Mouse (Mus musculus): Measurements from ENCODE around the gene Tnnt3. TPM values are rescaled to one million over a fixed set of nuclear protein-coding genes. Genes with fewer than 3 reads are reported as not detected.

The Tnnt3 gene
- total and polyA plus RNA-seq, 3 experiments: 1.1 to 1.8 (median 1.3) TPM

GRCm38 (mm10) chr7:142481568-142482255 is 16.9 kb upstream of the Tnnt3 start:
- H3K4me3 ChIP-seq: peak overlapping the region; percentile 41
- TF ChIP-seq POLR2A (IDR thresholded peaks at IDR 0.05; ENCODE audit: insufficient read depth, low read depth, low read length) (no peak), EP300 (IDR thresholded peaks at IDR 0.05; ENCODE audit: insufficient read depth, low read depth, low read length) (no peak), CTCF (IDR thresholded peaks at IDR 0.05) (no peak)

GRCm38 (mm10) chr7:142482256-142482609 is 16.4 kb upstream of the Tnnt3 start:
- 36% methylated on average over 6 of the region's 6 CpGs for WGBS
- intact Hi-C loops (cut with DNase I): no loop called here
- Histone ChIP-seq H3K4me3 (no peak overlapping the region), H3K27ac (peak overlapping the region; percentile 84), H3K79me2 (replicated peaks; ENCODE audit: control insufficient read depth, insufficient read depth, low read length) (no peaks in the 10 kb centered on the region), H3K27me3 (ENCODE audit: control insufficient read depth, insufficient read depth, low read length) (no peaks in the 10 kb centered on the region), H3K9ac (ENCODE audit: low read depth, low read length) (peak overlapping the region; percentile 55), H3K4me1 (ENCODE audit: control insufficient read depth, insufficient read depth, low read length) (peaks cover 16% of the 10 kb centered on the region), H3K36me3 (ENCODE audit: control insufficient read depth, insufficient read depth, low read length) (no peaks in the 10 kb centered on the region)
- TF ChIP-seq EP300 (IDR thresholded peaks at IDR 0.05; ENCODE audit: insufficient read depth, low read depth, low read length) (no peak), CTCF (IDR thresholded peaks at IDR 0.05) (no peak), POLR2A (IDR thresholded peaks at IDR 0.05; ENCODE audit: insufficient read depth, low read depth, low read length) (no peak)
- DNase-seq: peak in 1 of 2 experiments; percentile 58

More at GRCm38 (mm10) chr7:142481568-142482255, 16.9 kb upstream of the Tnnt3 start:
- DNase-seq: peak; percentile 78 to 84
- H3K36me3 ChIP-seq (ENCODE audit: control insufficient read depth, insufficient read depth, low read length): no peaks in the 10 kb centered on the region
- H3K27me3 ChIP-seq (ENCODE audit: control insufficient read depth, insufficient read depth, low read length): no peaks in the 10 kb centered on the region
- peak overlapping the region; percentile 84 for H3K27ac ChIP-seq
- 10% methylated on average over 22 of the region's 22 CpGs for WGBS
- intact Hi-C loops (cut with DNase I): loop anchor here (2.0 kb wide), 2 partner anchors 15 to 99 kb away; no protein-coding TSS in a partner anchor
- H3K9ac ChIP-seq (ENCODE audit: low read depth, low read length): peak overlapping the region; percentile 60
- H3K79me2 ChIP-seq (replicated peaks; ENCODE audit: control insufficient read depth, insufficient read depth, low read length): no peaks in the 10 kb centered on the region
- peaks cover 16% of the 10 kb centered on the region for H3K4me1 ChIP-seq (ENCODE audit: control insufficient read depth, insufficient read depth, low read length)

- Histone ChIP-seq H3K27me3 (ENCODE audit: control insufficient read depth, insufficient read depth, low read length) (no peaks in the 10 kb centered on the region), H3K4me3 (no peak overlapping the region), H3K9ac (ENCODE audit: low read depth, low read length) (0 out of 2 replicates have a peak overlapping the region, but pooled peaks have one; percentile 13), H3K79me2 (replicated peaks; ENCODE audit: control insufficient read depth, insufficient read depth, low read length) (no peaks in the 10 kb centered on the region), H3K4me1 (ENCODE audit: control insufficient read depth, insufficient read depth, low read length) (peaks cover 16% of the 10 kb centered on the region), H3K36me3 (ENCODE audit: control insufficient read depth, insufficient read depth, low read length) (no peaks in the 10 kb centered on the region), H3K27ac (peak overlapping the region; percentile 84)
- peak; percentile 58 to 64 for DNase-seq
- intact Hi-C loops (cut with DNase I): no loop called here
- 46% methylated on average over 11 of the region's 11 CpGs for WGBS
- TF ChIP-seq EP300 (IDR thresholded peaks at IDR 0.05; ENCODE audit: insufficient read depth, low read depth, low read length) (no peak), POLR2A (IDR thresholded peaks at IDR 0.05; ENCODE audit: insufficient read depth, low read depth, low read length) (0 out of 2 replicates have a peak, but pooled peaks have one; percentile 16)
Measured at GRCm38 (mm10) chr7:142483136-142483535, 15.5 kb upstream of the Tnnt3 start.

DNA sequence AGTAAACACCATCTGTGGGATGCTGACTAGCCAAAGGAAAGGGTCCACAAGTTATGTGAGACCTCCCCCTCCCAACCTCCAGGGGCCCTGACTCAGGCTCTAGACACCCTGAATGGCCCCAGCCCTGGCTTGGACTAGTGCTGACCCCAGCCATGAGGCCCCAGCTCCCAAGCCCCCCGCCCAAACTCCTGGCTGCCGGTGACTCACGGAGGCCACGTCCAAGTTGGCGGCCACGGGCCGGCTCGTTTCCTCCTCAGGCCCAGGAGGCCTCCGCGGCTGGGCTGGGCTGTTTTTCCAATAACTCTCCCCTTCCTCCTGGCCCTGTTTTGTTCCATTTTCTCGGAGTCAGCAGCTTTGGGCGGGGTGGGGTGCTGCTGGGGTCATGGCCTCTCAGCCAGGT is 13.9 kb upstream of the Tnnt3 start:
- 34% methylated on average over 12 of the region's 12 CpGs for WGBS
- peak; percentile 77 to 84 for DNase-seq
- peaks cover 16% of the 10 kb centered on the region for H3K4me1 ChIP-seq (ENCODE audit: control insufficient read depth, insufficient read depth, low read length)
- H3K36me3 ChIP-seq (ENCODE audit: control insufficient read depth, insufficient read depth, low read length): no peaks in the 10 kb centered on the region
- H3K79me2 ChIP-seq (replicated peaks; ENCODE audit: control insufficient read depth, insufficient read depth, low read length): no peaks in the 10 kb centered on the region
- no peaks in the 10 kb centered on the region for H3K27me3 ChIP-seq (ENCODE audit: control insufficient read depth, insufficient read depth, low read length)
- H3K4me3 ChIP-seq: no peak overlapping the region
- intact Hi-C loops (cut with DNase I): no loop called here
- TF ChIP-seq POLR2A (IDR thresholded peaks at IDR 0.05; ENCODE audit: insufficient read depth, low read depth, low read length) (no peak), EP300 (IDR thresholded peaks at IDR 0.05; ENCODE audit: insufficient read depth, low read depth, low read length) (no peak), CTCF (IDR thresholded peaks at IDR 0.05) (no peak)
- H3K9ac ChIP-seq (ENCODE audit: low read depth, low read length): no peak overlapping the region
- H3K27ac ChIP-seq: peak overlapping the region; percentile 84

- intact Hi-C loops (cut with DNase I): no loop called here
- 82% methylated on average over 8 of the region's 8 CpGs for WGBS
- Histone ChIP-seq H3K4me3 (no peak overlapping the region), H3K9ac (ENCODE audit: low read depth, low read length) (no peak overlapping the region), H3K27ac (peak overlapping the region; percentile 49), H3K79me2 (replicated peaks; ENCODE audit: control insufficient read depth, insufficient read depth, low read length) (no peaks in the 10 kb centered on the region), H3K27me3 (ENCODE audit: control insufficient read depth, insufficient read depth, low read length) (no peaks in the 10 kb centered on the region), H3K36me3 (ENCODE audit: control insufficient read depth, insufficient read depth, low read length) (no peaks in the 10 kb centered on the region), H3K4me1 (ENCODE audit: control insufficient read depth, insufficient read depth, low read length) (peaks cover 16% of the 10 kb centered on the region)
- TF ChIP-seq POLR2A (IDR thresholded peaks at IDR 0.05; ENCODE audit: insufficient read depth, low read depth, low read length) (no peak), EP300 (IDR thresholded peaks at IDR 0.05; ENCODE audit: insufficient read depth, low read depth, low read length) (no peak), CTCF (IDR thresholded peaks at IDR 0.05) (no peak)
- DNase-seq: peak; percentile 37 to 45
Measured at GRCm38 (mm10) chr7:142486751-142487162, 11.9 kb upstream of the Tnnt3 start.

- intact Hi-C loops (cut with DNase I): no loop called here
- TF ChIP-seq EP300 (IDR thresholded peaks at IDR 0.05; ENCODE audit: insufficient read depth, low read depth, low read length) (no peak), CTCF (IDR thresholded peaks at IDR 0.05) (peak; percentile 61), POLR2A (IDR thresholded peaks at IDR 0.05; ENCODE audit: insufficient read depth, low read depth, low read length) (no peak)
- WGBS: 57% methylated on average over 9 of the region's 9 CpGs
- Histone ChIP-seq H3K79me2 (replicated peaks; ENCODE audit: control insufficient read depth, insufficient read depth, low read length) (no peaks in the 10 kb centered on the region), H3K4me3 (no peak overlapping the region), H3K27ac (peak overlapping the region; percentile 49), H3K36me3 (ENCODE audit: control insufficient read depth, insufficient read depth, low read length) (no peaks in the 10 kb centered on the region), H3K27me3 (ENCODE audit: control insufficient read depth, insufficient read depth, low read length) (no peaks in the 10 kb centered on the region), H3K9ac (ENCODE audit: low read depth, low read length) (no peak overlapping the region), H3K4me1 (ENCODE audit: control insufficient read depth, insufficient read depth, low read length) (peaks cover 12% of the 10 kb centered on the region)
- DNase-seq: peak; percentile 33 to 40
Measured at GRCm38 (mm10) chr7:142487341-142487859, 11.2 kb upstream of the Tnnt3 start.
